Mouse (Mus musculus) spleen, adult 18-20 months (tissue): ENCODE results near the gene Pam16.

Experiments
- DNase-seq, 2 experiments: peaks; one replicate each; pipeline ENCODE4 v3.0.0; 2022; ENCODE audit warnings: mixed read lengths in 2 of 2

Gene Pam16

GRCm38 (mm10) chr16:4643670-4644419 lies 19.1 kb upstream of the Pam16 start:
- DNase-seq = no peak

- DNase-seq = no peak
Observed at GRCm38 (mm10) chr16:4642937-4643336, 18.1 kb upstream of the Pam16 start.

- no peak for DNase-seq
Observed at GRCm38 (mm10) chr16:4642190-4642589, 17.4 kb upstream of the Pam16 start.

- peak; percentile 32 to 39 for DNase-seq
Observed at GRCm38 (mm10) chr16:4641119-4641838, 16.5 kb upstream of the Pam16 start.

GRCm38 (mm10) chr16:4640267-4641005 lies 15.6 kb upstream of the Pam16 start:
- no peak for DNase-seq

GRCm38 (mm10) chr16:4639831-4640237 lies 15.0 kb upstream of the Pam16 start, which contains the start of the genes Vasn and Dnaja3:
Gene Vasn (plus strand): TSS chr16:4639941.
Gene Dnaja3 (plus strand): TSS chr16:4639989.
- peak; percentile 49 for DNase-seq

GRCm38 (mm10) chr16:4638891-4639390 lies 14.2 kb upstream of the Pam16 start:
- no peak for DNase-seq

GRCm38 (mm10) chr16:4635760-4636159 lies 11.0 kb upstream of the Pam16 start:
- DNase-seq = no peak

- DNase-seq = no peak
Observed at GRCm38 (mm10) chr16:4634681-4635080, 9.9 kb upstream of the Pam16 start.

- no peak for DNase-seq
Observed at GRCm38 (mm10) chr16:4633661-4634060, 8.9 kb upstream of the Pam16 start.

- no peak for DNase-seq
Observed at GRCm38 (mm10) chr16:4632050-4632449, 7.3 kb upstream of the Pam16 start.

GRCm38 (mm10) chr16:4629950-4630349 lies 5.2 kb upstream of the Pam16 start:
- DNase-seq = peak; percentile 64 to 83

GRCm38 (mm10) chr16:4628898-4629419 lies 4.2 kb upstream of the Pam16 start:
- no peak for DNase-seq

- no peak for DNase-seq
Observed at GRCm38 (mm10) chr16:4627105-4627504, 2.3 kb upstream of the Pam16 start.

- no peak for DNase-seq
Observed at GRCm38 (mm10) chr16:4624074-4624473, 714 bp downstream of the Pam16 start.

GRCm38 (mm10) chr16:4616829-4617228 lies 8.0 kb downstream of the Pam16 start:
- no peak for DNase-seq

- no peak for DNase-seq
Observed at GRCm38 (mm10) chr16:4615297-4615696, 9.5 kb downstream of the Pam16 start.

GRCm38 (mm10) chr16:4614639-4615038 lies 10.1 kb downstream of the Pam16 start:
- DNase-seq = no peak

- DNase-seq = no peak
Observed at GRCm38 (mm10) chr16:4613736-4614135, 11.1 kb downstream of the Pam16 start.

GRCm38 (mm10) chr16:4611676-4612075 lies 13.1 kb downstream of the Pam16 start:
- no peak for DNase-seq

- no peak for DNase-seq
Observed at GRCm38 (mm10) chr16:4611193-4611592, 13.6 kb downstream of the Pam16 start.

- no peak for DNase-seq
Observed at GRCm38 (mm10) chr16:4608532-4609059, 16.2 kb downstream of the Pam16 start.
